Mouse (Mus musculus) heart, adult 2 months (tissue): Measurements from ENCODE around the gene Gm4922.

Source experiments
- CTCF ChIP-seq: fragments of 200-600 bp; IDR thresholded peaks from 2 replicates; pipeline ENCODE4 v1.8.1; 2022; ENCODE audit warnings: antibody characterized with exemption, mild to moderate bottlenecking, moderate library complexity
- EP300 ChIP-seq: fragments of 200-500 bp; IDR thresholded peaks from 2 replicates; pipeline ENCODE4 v1.6.1; 2011; ENCODE audit warnings: low read depth, low read length, control low read depth; ENCODE audit not compliant: insufficient read depth

DNA sequence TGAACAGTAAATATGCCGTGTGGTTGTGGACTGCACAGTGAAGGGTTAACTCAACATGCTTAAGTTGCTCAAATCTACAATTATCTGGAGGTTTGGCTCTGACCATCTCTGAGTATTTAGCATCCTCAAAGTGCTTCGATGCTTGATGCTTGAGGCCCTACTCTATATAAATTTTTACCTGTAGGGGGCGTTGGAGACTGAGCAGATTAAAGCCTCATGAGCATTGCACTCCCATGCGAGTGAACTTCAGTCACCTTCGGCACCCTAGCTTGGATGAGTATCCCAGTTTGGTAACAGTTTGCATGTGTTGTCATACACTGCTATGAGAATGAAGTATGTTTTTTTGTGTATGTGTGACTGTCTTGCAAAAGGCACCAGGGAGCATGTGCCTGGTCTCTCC is 16.7 kb downstream of the Gm4922 start:
- TF ChIP-seq EP300 (no peak), CTCF (peak; percentile 31)
